Mouse (Mus musculus) midbrain, embryonic 13.5 days (tissue): ENCODE measurements at regions not wholly inside any gene's neighbourhood (a gene's known extent, or its start where the extent isn't known, plus 50 kb on each side); places are given as distances from the start of the nearest gene placed in this dataset.

Source experiments
- ATAC-seq: fragments of 200-750 bp; cut with Nextera tagmentation; 2 replicates; pipeline ENCODE4 v1.8.0; 2017; ENCODE audit warnings: mild to moderate bottlenecking, moderate TSS enrichment, moderate library complexity
- H3K27ac ChIP-seq: fragments of 300-500 bp; sonication (generic); 2 replicates; pipeline ENCODE4 v1.5.1; 2015; ENCODE audit warnings: inconsistent platforms, mild to moderate bottlenecking, moderate library complexity
- H3K27me3 ChIP-seq: fragments of 300-500 bp; sonication (generic); 2 replicates; pipeline ENCODE4 v1.6.1; 2015; ENCODE audit warnings: mild to moderate bottlenecking, inconsistent platforms
- H3K36me3 ChIP-seq: fragments of 300-500 bp; sonication (generic); 2 replicates; pipeline ENCODE4 v1.6.1; 2015; ENCODE audit warnings: mild to moderate bottlenecking, inconsistent platforms
- H3K4me1 ChIP-seq: fragments of 300-500 bp; sonication (generic); replicated peaks from 2 replicates; pipeline ENCODE4 v1.6.1; 2015; ENCODE audit warnings: inconsistent platforms
- H3K4me2 ChIP-seq: fragments of 300-500 bp; sonication (generic); replicated peaks from 2 replicates; pipeline ENCODE4 v1.6.1; 2015; ENCODE audit warnings: moderate library complexity, mild to moderate bottlenecking, inconsistent platforms
- H3K4me3 ChIP-seq: fragments of 300-500 bp; sonication (generic); replicated peaks from 2 replicates; pipeline ENCODE4 v1.5.1; 2015; ENCODE audit warnings: mild to moderate bottlenecking, inconsistent platforms
- H3K9ac ChIP-seq: fragments of 300-500 bp; sonication (generic); replicated peaks from 2 replicates; pipeline ENCODE4 v1.6.1; 2015; ENCODE audit warnings: mild to moderate bottlenecking, inconsistent platforms
- H3K9me3 ChIP-seq: fragments of 300-500 bp; sonication (generic); 2 replicates; pipeline ENCODE4 v1.6.1; 2016; ENCODE audit warnings: mild to moderate bottlenecking, inconsistent platforms
- WGBS: fragments of 180-500 bp; shearing (Covaris S2); methylation state at CpG from one replicate; pipeline ENCODE4 v1.1.7; 2015; 5-methylcytosine and 5-hydroxymethylcytosine counted together

DNA sequence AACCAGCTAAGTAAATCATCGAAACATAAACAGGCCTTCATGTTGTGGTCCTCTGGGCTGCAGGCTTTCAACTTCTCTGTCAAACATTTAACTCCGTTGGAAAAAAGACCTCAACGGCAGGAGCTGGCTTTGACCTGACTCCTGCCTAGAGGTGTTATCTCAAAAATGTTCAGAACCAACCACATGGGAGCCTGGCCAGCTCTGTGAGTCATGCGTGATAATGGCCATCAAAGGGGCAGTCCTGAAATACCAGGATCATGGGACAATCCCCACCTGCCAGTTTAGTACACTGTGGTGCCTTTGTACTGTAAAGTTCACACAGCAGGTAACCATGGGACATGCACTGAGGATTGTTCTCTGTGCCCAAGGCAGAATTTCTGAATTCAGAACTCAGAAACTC lies 251.4 kb upstream of the Mon1b start:
- H3K9ac ChIP-seq = no peak overlapping the region
- no peaks in the 10 kb centered on the region for H3K9me3 ChIP-seq
- no peak overlapping the region for H3K4me2 ChIP-seq
- 72% methylated on average over 4 of the region's 4 CpGs for WGBS
- H3K27ac ChIP-seq = no peak overlapping the region
- no peak for ATAC-seq
- no peak overlapping the region for H3K4me3 ChIP-seq
- no peaks in the 10 kb centered on the region for H3K36me3 ChIP-seq
- H3K4me1 ChIP-seq = no peaks in the 10 kb centered on the region
- H3K27me3 ChIP-seq = no peaks in the 10 kb centered on the region

DNA sequence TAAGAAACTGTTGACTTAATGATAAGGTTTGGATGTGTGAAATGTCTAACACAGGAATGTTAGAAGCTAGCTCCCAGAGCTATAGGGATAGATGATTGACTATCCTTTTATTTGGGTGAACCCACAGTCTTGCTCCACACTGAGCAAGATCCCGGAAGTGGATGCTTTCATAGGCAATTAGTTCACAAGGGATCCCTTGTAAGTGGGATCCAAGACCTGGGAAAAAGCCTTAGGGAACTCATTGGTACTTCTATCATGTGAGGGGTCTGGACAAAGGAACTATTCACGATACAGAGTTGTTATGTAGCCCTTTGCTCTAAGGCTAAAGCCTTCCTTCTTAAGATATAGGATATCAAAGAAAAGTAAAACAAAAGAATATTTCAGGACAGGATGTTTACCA lies 245.9 kb upstream of the Mon1b start:
- 60% methylated on average over 2 of the region's 2 CpGs for WGBS
- Histone ChIP-seq H3K27ac (no peak overlapping the region), H3K9me3 (no peaks in the 10 kb centered on the region), H3K36me3 (no peaks in the 10 kb centered on the region), H3K27me3 (no peaks in the 10 kb centered on the region), H3K9ac (no peak overlapping the region), H3K4me3 (no peak overlapping the region), H3K4me2 (no peak overlapping the region), H3K4me1 (no peaks in the 10 kb centered on the region)
- no peak for ATAC-seq

DNA sequence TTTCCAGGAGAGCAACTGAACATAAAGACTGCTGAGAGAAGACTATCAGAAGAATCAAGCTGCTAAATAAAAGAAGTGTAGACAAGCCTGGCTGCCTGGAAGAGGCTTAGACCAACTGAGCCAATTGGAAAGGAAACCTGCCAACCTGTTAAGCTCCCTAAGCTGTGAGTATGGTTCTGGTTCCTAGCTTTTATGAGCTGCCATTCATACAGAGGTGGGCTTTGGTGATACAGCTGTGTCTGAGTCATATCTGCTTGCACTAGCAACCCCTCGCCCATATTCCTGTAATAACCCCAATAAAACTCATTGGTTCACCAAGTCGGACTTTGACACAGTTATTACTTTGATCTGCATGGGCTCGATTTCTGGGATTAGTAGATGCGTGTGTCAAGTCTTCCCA lies 245.3 kb upstream of the Mon1b start:
- no peaks in the 10 kb centered on the region for H3K9me3 ChIP-seq
- H3K4me2 ChIP-seq = no peak overlapping the region
- H3K36me3 ChIP-seq = no peaks in the 10 kb centered on the region
- no peaks in the 10 kb centered on the region for H3K27me3 ChIP-seq
- ATAC-seq = no peak
- H3K27ac ChIP-seq = no peak overlapping the region
- no peak overlapping the region for H3K4me3 ChIP-seq
- no peaks in the 10 kb centered on the region for H3K4me1 ChIP-seq
- WGBS = 90% methylated on average over 4 of the region's 4 CpGs
- no peak overlapping the region for H3K9ac ChIP-seq

DNA sequence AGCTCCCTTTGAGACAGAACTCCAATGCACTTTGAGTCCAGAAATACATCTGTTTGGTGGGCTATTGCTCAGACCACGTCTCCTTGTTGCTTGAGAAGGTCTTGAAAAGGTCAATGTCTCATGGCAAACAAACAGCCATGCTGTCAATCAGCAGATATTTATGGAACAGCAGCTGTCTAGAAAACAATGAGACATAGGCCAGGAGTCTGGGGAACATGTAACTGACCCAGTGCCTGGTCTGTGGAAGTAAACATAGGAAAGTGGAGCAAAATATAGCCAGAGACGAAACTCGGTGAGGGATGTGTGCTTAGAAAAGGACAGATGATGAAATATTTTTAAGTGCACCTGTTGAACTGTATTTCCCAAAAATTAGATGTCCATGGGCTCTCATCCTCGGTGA lies 241.1 kb upstream of the Mon1b start:
- H3K27ac ChIP-seq = no peak overlapping the region
- H3K9ac ChIP-seq = no peak overlapping the region
- ATAC-seq = no peak
- no peaks in the 10 kb centered on the region for H3K36me3 ChIP-seq
- H3K9me3 ChIP-seq = no peaks in the 10 kb centered on the region
- 81% methylated on average over 4 of the region's 4 CpGs for WGBS
- H3K27me3 ChIP-seq = no peaks in the 10 kb centered on the region
- H3K4me3 ChIP-seq = no peak overlapping the region
- no peak overlapping the region for H3K4me2 ChIP-seq
- no peaks in the 10 kb centered on the region for H3K4me1 ChIP-seq

DNA sequence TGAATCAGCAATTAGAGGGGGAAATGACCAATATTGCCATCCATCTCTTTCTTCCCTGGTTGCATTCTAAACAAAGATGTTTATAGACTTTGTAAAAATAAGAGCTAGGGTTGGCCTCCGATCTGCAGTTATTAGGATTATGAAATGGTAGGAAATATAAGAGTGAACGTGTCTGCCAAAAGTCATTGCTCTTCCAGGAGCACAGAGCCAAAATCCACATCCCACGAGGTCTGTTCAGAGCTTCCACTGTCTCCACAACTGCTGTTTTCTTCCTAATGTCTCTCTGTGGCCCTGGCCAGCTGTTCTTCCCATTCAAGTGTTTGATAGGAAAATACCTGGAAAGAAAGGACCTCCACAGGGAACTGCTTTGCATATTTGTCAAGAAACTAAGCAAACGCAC lies 230.2 kb upstream of the Mon1b start:
- H3K36me3 ChIP-seq = no peaks in the 10 kb centered on the region
- WGBS = 66% methylated on average over 4 of the region's 4 CpGs
- H3K4me3 ChIP-seq = no peak overlapping the region
- no peaks in the 10 kb centered on the region for H3K27me3 ChIP-seq
- no peak overlapping the region for H3K4me2 ChIP-seq
- ATAC-seq = no peak
- no peak overlapping the region for H3K27ac ChIP-seq
- no peaks in the 10 kb centered on the region for H3K9me3 ChIP-seq
- no peak overlapping the region for H3K9ac ChIP-seq
- no peaks in the 10 kb centered on the region for H3K4me1 ChIP-seq

DNA sequence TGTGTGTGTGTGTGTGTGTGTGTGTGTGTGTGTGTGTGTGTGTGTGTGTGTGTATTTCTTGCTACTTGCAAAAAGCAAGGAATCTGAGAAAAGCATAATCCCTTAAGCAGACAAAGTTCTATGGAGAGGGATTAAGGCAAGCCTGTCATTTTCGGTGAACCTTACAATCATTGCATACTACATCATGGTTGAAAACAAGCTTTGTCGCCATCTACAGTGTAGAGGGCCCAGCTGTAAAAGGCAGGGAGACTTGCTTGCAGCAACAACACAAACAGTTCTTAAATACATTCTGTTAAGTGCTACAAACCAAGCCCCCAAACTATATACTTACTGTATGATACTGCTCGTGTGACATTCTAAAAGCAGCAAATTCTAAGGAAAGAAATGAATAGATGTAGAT lies 216.0 kb upstream of the Mon1b start:
- WGBS = 70% methylated on average over 3 of the region's 3 CpGs
- no peaks in the 10 kb centered on the region for H3K36me3 ChIP-seq
- no peak overlapping the region for H3K27ac ChIP-seq
- H3K4me1 ChIP-seq = no peaks in the 10 kb centered on the region
- no peak for ATAC-seq
- H3K4me3 ChIP-seq = no peak overlapping the region
- no peak overlapping the region for H3K4me2 ChIP-seq
- no peaks in the 10 kb centered on the region for H3K27me3 ChIP-seq
- H3K9me3 ChIP-seq = no peaks in the 10 kb centered on the region
- H3K9ac ChIP-seq = no peak overlapping the region

DNA sequence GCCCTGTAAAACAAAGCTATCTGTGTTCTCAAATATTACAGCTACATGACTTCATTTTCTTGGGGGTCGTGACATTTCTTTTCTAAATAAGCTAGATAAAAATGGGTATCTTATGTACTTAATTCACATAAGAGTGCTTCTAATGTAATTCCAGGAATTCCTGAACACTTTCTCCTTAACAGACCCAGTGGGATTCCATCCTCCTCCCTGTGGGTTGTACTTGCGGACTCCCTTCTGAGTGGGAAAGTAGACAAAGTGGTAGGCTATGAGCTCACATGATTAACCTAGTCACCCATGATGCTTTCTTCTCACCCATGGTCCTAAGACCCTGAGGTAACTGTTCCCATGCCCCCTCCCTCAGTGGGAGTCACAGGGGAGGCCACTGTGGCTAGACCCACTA lies 212.7 kb upstream of the Mon1b start:
- ATAC-seq = no peak
- Histone ChIP-seq H3K27me3 (no peaks in the 10 kb centered on the region), H3K9ac (no peak overlapping the region), H3K4me1 (no peaks in the 10 kb centered on the region), H3K36me3 (no peaks in the 10 kb centered on the region), H3K9me3 (no peaks in the 10 kb centered on the region), H3K27ac (no peak overlapping the region), H3K4me3 (no peak overlapping the region), H3K4me2 (no peak overlapping the region)
- WGBS = 87% methylated on average over 2 of the region's 2 CpGs

DNA sequence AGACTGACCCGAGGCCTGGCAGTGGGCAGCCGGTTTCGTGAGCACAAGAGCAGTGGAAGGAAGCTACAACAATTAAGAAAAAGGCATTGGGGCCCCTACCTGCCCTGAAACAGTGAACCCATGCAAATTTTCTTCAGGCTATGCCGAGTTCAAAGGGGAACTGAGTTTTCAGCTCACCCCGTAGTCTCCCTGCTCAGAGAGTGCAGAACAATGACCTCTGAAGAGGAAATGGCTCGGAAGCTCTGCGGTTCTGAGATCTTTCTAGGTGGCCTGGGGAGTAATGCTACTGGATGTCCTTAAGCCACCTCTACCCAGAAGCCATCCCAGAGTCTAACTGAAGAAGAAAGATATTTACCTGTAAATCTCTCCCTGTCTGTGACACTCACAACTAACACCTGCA lies 196.3 kb upstream of the Mon1b start:
- Histone ChIP-seq H3K4me1 (no peaks in the 10 kb centered on the region), H3K4me2 (no peak overlapping the region), H3K9ac (no peak overlapping the region), H3K36me3 (no peaks in the 10 kb centered on the region), H3K27me3 (no peaks in the 10 kb centered on the region), H3K9me3 (no peaks in the 10 kb centered on the region; the same call in 1 of the 2 replicates), H3K27ac (no peak overlapping the region), H3K4me3 (no peak overlapping the region)
- 60% methylated on average over 7 of the region's 7 CpGs for WGBS
- no peak for ATAC-seq

DNA sequence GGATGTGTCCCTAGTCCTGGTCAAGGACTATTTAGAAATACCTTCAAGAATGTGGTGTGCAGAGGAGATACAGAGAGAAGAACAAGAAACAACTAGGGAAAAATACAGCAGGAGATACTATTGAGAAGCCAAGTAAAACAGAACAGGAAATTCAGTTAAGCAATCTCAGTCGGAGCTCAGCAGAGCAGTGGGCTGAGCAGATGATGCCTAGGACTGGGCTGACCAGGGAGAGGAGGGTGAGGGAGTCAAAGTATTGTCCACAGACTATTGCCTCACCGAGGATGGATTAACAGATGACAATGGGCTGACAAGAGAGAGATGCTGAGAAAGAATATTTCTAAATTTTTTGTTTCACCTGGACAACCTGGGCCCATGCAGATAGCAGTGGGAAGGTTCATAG lies 181.4 kb upstream of the Mon1b start:
- 82% methylated on average over 2 of the region's 2 CpGs for WGBS
- no peak for ATAC-seq
- H3K36me3 ChIP-seq = no peaks in the 10 kb centered on the region
- H3K9ac ChIP-seq = no peak overlapping the region
- H3K4me1 ChIP-seq = no peaks in the 10 kb centered on the region
- no peaks in the 10 kb centered on the region for H3K27me3 ChIP-seq
- no peaks in the 10 kb centered on the region for H3K9me3 ChIP-seq
- H3K4me2 ChIP-seq = no peak overlapping the region
- no peak overlapping the region for H3K27ac ChIP-seq
- H3K4me3 ChIP-seq = no peak overlapping the region

DNA sequence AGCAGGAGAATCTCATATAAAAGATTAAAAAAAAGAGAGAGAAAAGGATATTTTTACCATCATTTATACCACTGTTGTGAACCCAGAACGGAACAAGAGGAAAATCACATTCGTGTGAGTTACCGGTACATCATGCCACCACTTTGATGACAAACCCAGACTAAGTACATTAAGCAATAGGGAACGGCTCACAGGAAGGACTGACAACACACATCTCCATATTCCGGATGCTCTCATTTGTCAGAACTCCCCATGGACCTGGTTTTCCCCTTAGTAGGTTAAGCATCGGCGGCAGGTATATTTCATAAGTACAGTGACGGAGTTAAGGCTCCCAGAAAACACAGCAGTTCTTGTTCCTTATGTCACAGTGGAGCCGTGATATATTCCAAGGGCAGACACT lies 170.8 kb upstream of the Mon1b start:
- Histone ChIP-seq H3K9ac (no peak overlapping the region), H3K4me1 (no peaks in the 10 kb centered on the region), H3K27ac (no peak overlapping the region), H3K9me3 (no peaks in the 10 kb centered on the region), H3K4me3 (no peak overlapping the region), H3K36me3 (no peaks in the 10 kb centered on the region), H3K4me2 (no peak overlapping the region), H3K27me3 (no peaks in the 10 kb centered on the region)
- 85% methylated on average over 9 of the region's 9 CpGs for WGBS
- no peak for ATAC-seq

DNA sequence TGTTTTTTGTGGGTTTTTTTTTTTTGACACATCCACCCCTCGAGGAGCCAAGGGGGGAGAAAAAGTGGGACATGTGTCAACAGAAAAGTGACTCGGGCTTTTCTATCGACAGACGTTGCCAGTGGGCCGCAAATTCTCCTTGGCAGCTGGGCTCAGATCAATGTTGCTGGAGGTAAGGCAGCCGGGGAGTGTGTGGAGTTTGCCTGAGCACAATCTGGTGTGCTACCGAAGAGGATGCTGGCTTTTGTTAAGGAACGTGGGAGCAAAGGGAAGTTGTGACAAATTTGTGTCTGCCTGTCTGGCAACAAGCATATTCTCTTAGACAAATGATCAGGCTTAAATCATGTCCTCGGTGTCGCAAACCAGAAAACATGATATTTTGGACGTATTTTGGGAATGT lies 170.2 kb upstream of the Mon1b start:
- Histone ChIP-seq H3K36me3 (no peaks in the 10 kb centered on the region), H3K27ac (no peak overlapping the region), H3K9me3 (no peaks in the 10 kb centered on the region), H3K4me3 (no peak overlapping the region), H3K9ac (no peak overlapping the region), H3K27me3 (no peaks in the 10 kb centered on the region), H3K4me1 (no peaks in the 10 kb centered on the region), H3K4me2 (no peak overlapping the region)
- 78% methylated on average over 11 of the region's 11 CpGs for WGBS
- no peak for ATAC-seq

DNA sequence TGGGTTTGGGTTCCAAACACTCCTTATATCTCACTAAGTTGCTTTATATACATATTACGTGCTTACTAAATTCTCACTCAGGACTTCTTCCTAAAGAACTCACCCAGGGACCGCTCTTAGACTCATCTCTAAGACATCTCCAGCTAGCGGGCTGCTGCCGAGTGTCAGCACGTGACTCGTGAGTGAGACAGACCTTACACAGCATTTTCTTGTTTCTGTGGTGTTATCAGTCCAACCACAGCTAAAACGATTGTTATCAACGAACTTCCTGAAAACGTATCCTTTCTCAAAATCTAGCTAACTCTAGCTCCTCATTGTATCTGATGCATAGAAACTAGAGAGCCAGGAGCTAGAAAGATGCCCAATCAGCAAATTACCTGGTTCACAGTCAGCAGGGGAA lies 168.7 kb upstream of the Mon1b start:
- H3K9me3 ChIP-seq = no peaks in the 10 kb centered on the region
- ATAC-seq = no peak
- H3K27ac ChIP-seq = no peak overlapping the region
- H3K9ac ChIP-seq = no peak overlapping the region
- H3K4me1 ChIP-seq = no peaks in the 10 kb centered on the region
- H3K36me3 ChIP-seq = no peaks in the 10 kb centered on the region
- no peak overlapping the region for H3K4me2 ChIP-seq
- H3K27me3 ChIP-seq = no peaks in the 10 kb centered on the region
- H3K4me3 ChIP-seq = no peak overlapping the region
- 93% methylated on average over 9 of the region's 9 CpGs for WGBS

DNA sequence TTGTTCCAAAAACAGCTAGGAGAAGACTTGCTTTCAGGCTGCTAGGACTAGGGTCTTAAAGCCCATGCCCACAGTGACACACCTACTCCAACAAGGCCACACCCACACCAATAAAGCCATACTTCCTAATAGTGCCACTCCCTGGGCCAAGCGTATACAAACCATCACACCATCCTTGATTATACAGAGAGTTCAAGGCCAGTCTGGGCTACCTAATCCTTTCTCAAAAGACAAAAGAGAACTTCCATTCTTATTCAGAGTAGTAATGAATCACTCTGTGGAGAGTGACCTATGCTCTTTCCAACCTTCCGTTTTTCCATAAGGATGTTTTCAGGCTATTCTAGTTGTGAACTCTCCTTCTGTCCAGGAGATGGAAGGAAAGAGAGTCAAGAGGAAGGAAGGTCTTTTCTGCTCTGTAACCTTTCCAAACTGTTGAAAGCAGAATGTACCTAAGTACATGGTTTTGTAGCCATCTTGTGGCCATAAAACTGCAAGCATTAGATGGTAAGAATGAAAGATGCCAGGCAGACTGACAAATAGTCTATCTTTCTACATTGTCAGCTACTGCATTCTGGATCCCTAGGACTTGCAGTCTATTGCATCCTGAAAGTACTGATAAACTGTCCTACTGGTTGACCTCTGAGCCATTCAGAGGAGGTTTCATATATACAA lies 145.8 kb upstream of the Mon1b start:
- WGBS = 87% methylated on average over 2 of the region's 2 CpGs
- Histone ChIP-seq H3K9me3 (no peaks in the 10 kb centered on the region), H3K9ac (no peak overlapping the region)

More for the DNA sequence above, 145.8 kb upstream of the Mon1b start:
- H3K4me3 ChIP-seq = no peak overlapping the region
- no peak overlapping the region for H3K4me2 ChIP-seq
- no peaks in the 10 kb centered on the region for H3K27me3 ChIP-seq
- ATAC-seq = no peak
- H3K36me3 ChIP-seq = no peaks in the 10 kb centered on the region
- H3K27ac ChIP-seq = no peak overlapping the region
- H3K4me1 ChIP-seq = no peaks in the 10 kb centered on the region; the same call in 1 of the 2 replicates
